Mouse (Mus musculus) megakaryocyte progenitor cell, adult 5-6 weeks (primary cell): ENCODE data around the gene Fbxo42. TPM values are rescaled to one million over a fixed set of nuclear protein-coding genes. Genes with fewer than 3 reads are reported as not detected.
A peak's percentile ranks its signal among the peaks of the same experiment; 100 is the strongest.

ENCODE experiments used
- ATAC-seq: replicated peaks from 2 replicates; pipeline ENCODE4 v1.8.0; 2016; ENCODE audit warnings: mild to moderate bottlenecking, moderate TSS enrichment, inconsistent platforms; ENCODE audit not compliant: poor library complexity
- total RNA-seq, 2 experiments: library from RNA; stranded (forward) in 1 of 2; stranded (reverse) in 1 of 2; fragments of 157-497, 149-512 nt in 1 of 2; fragments of 200-1000 nt in 1 of 2; gene quantifications; 2 replicates each; pipeline versions ENCODE4 v1.2.3 to v1.2.4; 2015 to 2017

Gene Fbxo42
- total RNA-seq, 2 experiments from 2014 or later, result 11.4 to 15.4 TPM

DNA sequence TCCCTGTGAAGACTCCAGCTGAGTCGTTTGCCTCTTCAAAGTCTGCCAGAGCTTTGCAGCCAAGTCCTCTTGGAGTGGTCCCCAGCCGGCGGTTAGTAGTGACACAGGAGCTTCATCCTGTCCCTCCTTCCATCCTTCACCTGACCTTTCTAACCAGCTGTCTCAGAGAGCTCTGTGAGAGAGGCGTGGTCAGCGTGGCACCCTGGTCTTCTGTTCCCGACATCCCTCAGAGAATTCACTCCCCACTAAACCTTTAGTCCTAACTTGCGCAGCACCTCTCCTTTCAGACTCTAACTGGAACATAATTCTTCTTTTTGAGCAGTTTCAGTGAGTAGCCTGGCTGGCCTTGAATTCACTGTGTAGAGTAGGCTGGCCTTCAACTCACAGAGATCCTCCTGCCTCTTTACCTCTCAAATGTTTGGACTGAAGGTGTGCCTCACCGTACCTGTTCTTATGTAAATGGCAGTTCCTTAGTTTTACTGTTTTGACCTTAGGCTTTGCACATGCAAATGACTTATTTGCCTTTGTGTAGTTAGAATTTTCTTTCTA, 18.1 kb downstream of the Fbxo42 start:
- no peak for ATAC-seq

- ATAC-seq, result 0 out of 2 replicates have a peak, but pooled peaks have one; percentile 34
Measured at GRCm38 (mm10) chr4:141167156-141167555, 19.4 kb downstream of the Fbxo42 start.

DNA sequence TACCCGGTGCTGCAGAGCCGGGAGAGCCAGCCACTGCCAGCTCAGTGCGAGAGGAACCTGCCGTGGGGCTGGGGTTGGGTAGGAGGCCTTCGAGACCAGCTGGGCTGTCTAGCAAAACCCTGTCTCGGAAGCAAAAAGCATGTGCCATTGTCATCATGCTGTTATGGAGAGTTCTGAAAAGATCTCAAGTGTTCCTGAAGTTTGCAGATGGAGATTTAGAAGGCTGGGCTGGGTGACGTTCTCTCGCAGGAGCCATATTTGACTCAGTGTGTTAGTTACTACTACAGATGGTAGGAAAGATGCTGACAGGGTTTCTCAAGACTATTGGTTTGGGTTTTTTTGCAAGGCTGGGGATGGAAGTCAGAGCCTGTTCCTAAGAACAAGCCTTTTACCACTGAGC, 24.4 kb downstream of the Fbxo42 start:
- ATAC-seq, result no peak

DNA sequence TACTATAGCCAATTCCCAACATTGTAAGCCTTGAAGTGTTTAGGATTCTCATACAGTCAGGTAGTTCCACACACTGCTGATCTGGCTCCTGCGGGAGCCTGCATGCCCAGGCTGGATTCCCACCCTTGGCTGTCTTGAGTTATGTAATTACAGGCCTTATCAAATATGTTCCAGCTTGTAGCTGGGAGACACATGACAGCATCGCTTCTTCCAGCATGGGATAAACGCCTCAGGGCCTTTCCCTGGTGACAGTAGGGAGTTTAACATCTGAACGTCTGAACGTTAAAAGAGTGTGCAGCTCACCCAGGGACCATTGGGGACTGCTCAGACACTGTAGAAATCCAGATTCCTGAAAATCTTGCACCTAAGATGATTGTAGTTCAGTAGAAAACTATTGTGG, 28.1 kb downstream of the Fbxo42 start:
- no peak for ATAC-seq

DNA sequence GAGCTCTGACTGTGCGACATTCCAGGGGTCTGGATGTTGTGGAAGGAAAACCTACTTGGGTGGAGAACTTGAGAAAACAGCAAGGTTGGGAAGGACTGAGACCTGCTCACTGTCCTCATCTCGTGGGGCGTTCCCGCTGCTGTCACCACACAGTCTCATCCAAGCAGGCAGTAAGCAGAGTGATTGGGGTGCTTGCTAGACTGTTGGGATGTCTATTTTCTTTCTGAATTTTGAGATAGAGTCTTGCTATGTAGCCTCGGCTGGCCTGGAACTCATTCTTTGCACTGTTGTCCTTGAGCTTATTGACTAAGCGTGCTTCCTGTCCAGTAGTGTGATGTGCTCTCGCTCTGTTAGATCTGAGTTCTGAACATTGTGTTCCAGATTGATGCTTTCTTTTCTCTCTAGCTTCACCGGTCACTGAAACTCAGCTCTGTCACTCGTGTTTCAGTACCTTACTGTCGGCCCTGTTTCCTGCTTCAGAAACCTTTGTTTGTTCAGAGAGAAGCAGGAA, 28.7 kb downstream of the Fbxo42 start:
- ATAC-seq, result no peak

- peak; percentile 49; the same call in 1 of the 2 replicates for ATAC-seq
Measured at GRCm38 (mm10) chr4:141178500-141178899, 30.8 kb downstream of the Fbxo42 start.

DNA sequence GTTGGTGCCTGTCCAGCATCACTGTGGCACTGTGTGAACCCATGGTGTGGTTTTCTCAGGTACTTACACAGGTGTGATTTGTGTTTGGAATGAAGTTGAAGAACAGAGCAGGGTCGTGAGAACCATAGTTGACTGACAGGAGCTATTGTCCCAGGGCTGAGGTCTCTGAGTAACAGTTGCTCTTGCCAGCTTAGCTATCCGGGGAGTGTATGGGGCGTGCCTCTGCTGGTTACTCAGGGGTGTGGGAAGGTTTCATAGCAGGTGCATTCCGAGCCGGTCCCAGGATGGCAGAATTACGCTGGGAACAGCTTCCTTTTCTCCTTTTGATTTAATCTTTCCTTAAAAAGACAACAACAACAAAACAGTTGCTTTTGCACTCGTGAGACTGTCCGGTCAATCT, 33.1 kb downstream of the Fbxo42 start:
- no peak for ATAC-seq

DNA sequence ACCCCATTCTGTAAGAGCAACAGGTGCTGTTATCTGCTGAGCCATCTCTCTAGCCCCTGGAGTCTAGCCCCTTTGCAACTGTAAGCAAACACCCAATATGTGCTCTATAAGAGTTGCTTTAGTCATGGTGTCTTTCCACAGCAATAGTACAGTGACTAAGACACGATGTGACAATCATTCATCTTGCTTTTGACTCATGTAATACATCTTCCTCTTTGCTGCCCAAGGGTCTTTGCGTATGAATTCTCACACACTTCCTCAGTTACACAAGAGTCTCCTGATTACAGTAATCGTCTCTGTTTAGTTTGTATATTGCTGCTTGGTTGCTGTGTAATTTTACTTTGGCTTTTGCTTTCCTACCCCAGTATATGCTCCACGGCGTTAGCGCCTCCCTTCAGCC, 34.3 kb downstream of the Fbxo42 start:
- peak; percentile 93 for ATAC-seq

DNA sequence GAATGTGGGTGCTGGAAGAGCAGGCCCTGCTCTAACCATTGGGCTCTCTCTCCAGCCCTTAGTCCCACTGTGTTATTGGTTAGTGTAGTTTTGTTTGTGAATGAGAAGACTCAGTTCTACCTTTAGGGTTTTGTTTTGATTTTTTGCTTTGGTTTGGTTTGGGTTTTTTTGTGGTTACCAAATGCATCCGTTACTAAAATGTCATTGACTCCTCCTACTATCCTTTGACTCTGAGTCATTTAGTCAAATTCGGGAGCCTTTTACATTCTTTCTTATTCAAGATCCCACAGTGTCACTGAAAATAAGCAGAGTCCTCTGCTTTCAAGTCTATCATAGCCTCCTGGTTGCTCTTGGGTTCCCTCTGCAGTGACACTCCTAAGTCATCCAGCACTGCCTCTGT, 36.2 kb downstream of the Fbxo42 start:
- no peak for ATAC-seq

DNA sequence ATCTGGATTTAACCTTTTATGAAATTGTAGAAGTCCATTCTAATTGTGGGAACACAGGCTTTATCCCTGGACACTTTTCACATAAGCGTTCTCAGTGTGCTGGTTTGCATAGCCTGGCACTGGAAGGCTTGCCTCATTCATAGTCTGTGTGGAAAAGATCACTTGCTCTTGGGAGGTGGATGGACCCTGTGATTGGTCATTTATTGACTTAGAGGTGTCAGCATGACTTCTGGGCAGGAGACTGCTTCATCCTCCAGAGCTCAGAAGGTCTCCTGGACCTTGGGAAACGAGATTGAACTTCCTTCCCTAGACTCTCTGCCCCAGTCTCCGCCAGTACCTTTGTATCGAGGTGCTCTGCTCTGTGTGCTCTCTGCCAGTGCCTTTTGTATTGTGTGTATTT, 36.7 kb downstream of the Fbxo42 start:
- no peak for ATAC-seq

- no peak for ATAC-seq
Measured at GRCm38 (mm10) chr4:141186923-141187836, 39.5 kb downstream of the Fbxo42 start.

GRCm38 (mm10) chr4:141191294-141191693, 43.6 kb downstream of the Fbxo42 start:
- ATAC-seq, result no peak

DNA sequence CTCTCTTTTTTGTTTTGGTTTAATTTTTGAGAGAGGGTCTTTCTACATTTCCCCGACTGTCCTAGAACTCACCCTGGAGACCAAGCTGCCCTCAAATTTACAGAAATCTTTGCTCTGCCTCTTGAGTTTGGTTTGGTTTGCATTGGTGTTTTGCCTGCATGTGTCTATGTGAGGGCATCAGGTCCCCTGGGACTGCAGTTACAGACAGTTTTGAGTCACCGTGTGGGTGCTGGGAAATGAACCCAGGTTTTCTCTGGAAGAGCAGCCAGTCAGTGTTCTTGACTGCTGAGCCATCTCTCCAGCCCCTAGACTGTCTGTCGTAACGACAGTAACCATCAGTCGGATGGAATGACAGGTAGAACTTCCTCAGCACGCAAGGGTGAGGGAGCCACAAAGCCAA, 46.8 kb downstream of the Fbxo42 start:
- no peak for ATAC-seq

- ATAC-seq, result 0 out of 2 replicates have a peak, but pooled peaks have one; percentile 11
Measured at GRCm38 (mm10) chr4:141196981-141197685, 49.4 kb downstream of the Fbxo42 start.

DNA sequence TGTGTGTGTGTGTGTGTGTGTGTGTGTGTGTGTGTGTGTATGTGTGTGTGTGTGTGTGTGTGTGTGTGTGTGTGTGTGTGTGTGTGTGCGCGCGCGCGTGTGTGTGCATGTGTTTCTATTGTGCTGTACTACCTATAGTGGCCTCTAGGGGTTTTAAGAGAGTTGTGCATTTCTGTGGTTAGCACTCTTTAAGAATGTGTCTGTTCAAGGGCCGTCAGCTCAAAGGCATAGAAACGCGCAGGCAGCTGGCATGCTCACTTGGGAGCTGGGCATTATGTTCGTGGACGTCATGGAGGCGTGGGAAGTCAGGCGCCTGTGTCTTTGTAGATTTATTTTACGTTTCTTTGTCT, 49.9 kb downstream of the Fbxo42 start:
- ATAC-seq, result no peak; the same call in 1 of the 2 replicates

- no peak for ATAC-seq
Measured at GRCm38 (mm10) chr4:141200906-141201305, 53.2 kb downstream of the Fbxo42 start.

GRCm38 (mm10) chr4:141202192-141202591, 54.5 kb downstream of the Fbxo42 start:
- no peak for ATAC-seq

GRCm38 (mm10) chr4:141204580-141205061, 56.9 kb downstream of the Fbxo42 start:
- peak; percentile 50 for ATAC-seq

- no peak for ATAC-seq
Measured at GRCm38 (mm10) chr4:141207081-141207480, 59.4 kb downstream of the Fbxo42 start.

GRCm38 (mm10) chr4:141210524-141211219, 63.0 kb downstream of the Fbxo42 start:
- peak; percentile 19 for ATAC-seq

GRCm38 (mm10) chr4:141211646-141212045, 63.9 kb downstream of the Fbxo42 start:
- ATAC-seq, result no peak
